ENCODE assay signal across 10 mouse cellular contexts in genomic region chr5:146299520-146299870, GRCm38 (mm10).
DNase-seq lines count a peak whose midpoint lies in the region; ATAC-seq lines count a peak whose summit lies in the region.
"Had no signal": no experiment of that assay in that cellular context is flagged by ENCODE, and none has a peak within 500 bp of the region (broad histone marks: within the 10 kb centered on the region; RNA-seq: fewer than 3 reads in every experiment).

No protein-coding gene starts in this region.

- no peak overlapping the region for H3K27ac ChIP-seq in midbrain, embryonic 15.5 days
- H3K27ac ChIP-seq: embryonic facial prominence, embryonic 13.5 days had no signal

- 81% methylated on average over 8 of the region's 8 CpGs for WGBS in midbrain, embryonic 15.5 days

- H3K4me3 ChIP-seq in midbrain, embryonic 15.5 days, result no peak overlapping the region
- H3K4me3 ChIP-seq: embryonic facial prominence, embryonic 13.5 days; megakaryocyte, embryonic 14.5 days had no signal

- intact Hi-C loops in heart, postnatal 25 days (cut with DNase I), result no loop called here

- no peak overlapping the region for H3K9ac ChIP-seq in midbrain, embryonic 15.5 days
- H3K9ac ChIP-seq: embryonic facial prominence, embryonic 13.5 days had no signal

- ATAC-seq in midbrain, embryonic 15.5 days (replicated peaks), result no peak

- no peaks in the 10 kb centered on the region for H3K9me3 ChIP-seq in midbrain, embryonic 15.5 days
- H3K9me3 ChIP-seq: embryonic facial prominence, embryonic 13.5 days; megakaryocyte, embryonic 14.5 days had no signal

- H3K27me3 ChIP-seq in midbrain, embryonic 15.5 days (replicated peaks), result no peaks in the 10 kb centered on the region
- H3K27me3 ChIP-seq: embryonic facial prominence, embryonic 13.5 days; megakaryocyte, embryonic 14.5 days had no signal

- no peak overlapping the region for H3K4me2 ChIP-seq in midbrain, embryonic 15.5 days
- H3K4me2 ChIP-seq: embryonic facial prominence, embryonic 13.5 days had no signal

- H3K4me1 ChIP-seq in midbrain, embryonic 15.5 days, result no peaks in the 10 kb centered on the region

- DNase-seq in heart, adult 18-20 months, result peak; percentile 59 to 60
- no peak for DNase-seq in heart, postnatal 25 days (ENCODE audit: low spot score)
- peak; percentile 63 to 76 for DNase-seq in spleen, adult 18-20 months
- DNase-seq in spleen, adult 12 weeks (ENCODE audit: low spot score), result no peak
- peak; percentile 61 for DNase-seq in gastrocnemius, postnatal 10 days
- peak; percentile 46 to 53 for DNase-seq in lung, postnatal 4 days
- no peak for DNase-seq in thymus, postnatal 10 days (ENCODE audit: low spot score in 2 of 2)

- peaks cover 32% of the 10 kb centered on the region; the same call in 1 of the 2 replicates for H3K36me3 ChIP-seq in midbrain, embryonic 15.5 days (replicated peaks)

Comparison
In these comparisons a context has a peak if more than half of its experiments do, and no peak if none do; other contexts are left out.
1. DNase-seq: peak in heart, adult 18-20 months (2 of 2), spleen, adult 18-20 months (2 of 2), gastrocnemius, postnatal 10 days (single experiment) and lung, postnatal 4 days (2 of 2); none in heart, postnatal 25 days (single experiment), spleen, adult 12 weeks (single experiment) and thymus, postnatal 10 days (0 of 2).